Mouse (Mus musculus) liver, embryonic 15.5 days (tissue): ENCODE results near the gene Glyatl3. TPM values are rescaled to one million over a fixed set of nuclear protein-coding genes. Genes with fewer than 3 reads are reported as not detected.

Source experiments
- ATAC-seq: fragments of 200-750 bp; cut with Nextera tagmentation; 2 replicates; pipeline ENCODE4 v1.8.0; 2017; ENCODE audit warnings: moderate number of reproducible peaks, mild to moderate bottlenecking, moderate library complexity; ENCODE audit not compliant: insufficient read depth
- H3K27ac ChIP-seq: fragments of 300-500 bp; sonication (generic); replicated peaks from 2 replicates; pipeline ENCODE4 v1.5.1; 2015; ENCODE audit warnings: mild to moderate bottlenecking, inconsistent platforms
- H3K27me3 ChIP-seq: fragments of 300-500 bp; sonication (generic); 2 replicates; pipeline ENCODE4 v1.6.1; 2015; ENCODE audit warnings: mild to moderate bottlenecking, inconsistent platforms
- H3K36me3 ChIP-seq: fragments of 300-500 bp; sonication (generic); replicated peaks from 2 replicates; pipeline ENCODE4 v1.6.1; 2015; ENCODE audit warnings: moderate library complexity, mild to moderate bottlenecking, inconsistent platforms
- H3K4me1 ChIP-seq: fragments of 300-500 bp; sonication (generic); replicated peaks from 2 replicates; pipeline ENCODE4 v1.6.1; 2015; ENCODE audit warnings: inconsistent platforms
- H3K4me2 ChIP-seq: fragments of 300-500 bp; sonication (generic); 2 replicates; pipeline ENCODE4 v1.6.1; 2015; ENCODE audit warnings: moderate library complexity, mild to moderate bottlenecking, inconsistent platforms
- H3K4me3 ChIP-seq: fragments of 300-500 bp; sonication (generic); replicated peaks from 2 replicates; pipeline ENCODE4 v1.5.1; 2015; ENCODE audit warnings: mild to moderate bottlenecking, inconsistent platforms
- H3K9ac ChIP-seq: fragments of 300-500 bp; sonication (generic); 2 replicates; pipeline ENCODE4 v1.6.1; 2015; ENCODE audit warnings: moderate library complexity, mild to moderate bottlenecking, inconsistent platforms
- H3K9me3 ChIP-seq: fragments of 300-500 bp; sonication (generic); replicated peaks from 2 replicates; pipeline ENCODE4 v1.6.1; 2016; ENCODE audit warnings: inconsistent platforms
- WGBS: fragments of 180-500 bp; shearing (Covaris S2); methylation state at CpG from one replicate; pipeline ENCODE4 v1.1.7; 2015; ENCODE audit warnings: mixed read lengths; ENCODE audit not compliant: insufficient replicate concordance; 5-methylcytosine and 5-hydroxymethylcytosine counted together
- polyA plus RNA-seq: library from polyadenylated mRNA; unstranded; fragments of >200 nt; fragmentation: Nextera tagmentation; extraction: Ambion mirVana; gene quantifications from 2 replicates; pipeline ENCODE4 v1.2.1, GENCODE M21; 2015

The Glyatl3 gene
- polyA plus RNA-seq, 1 experiment from 2014 or later, result not detected

- WGBS, result 63% methylated on average over 4 of the region's 4 CpGs
- Histone ChIP-seq H3K4me3 (no peak overlapping the region), H3K9ac (no peak overlapping the region), H3K4me1 (peaks cover 15% of the 10 kb centered on the region), H3K36me3 (no peaks in the 10 kb centered on the region), H3K4me2 (no peak overlapping the region), H3K27ac (no peak overlapping the region), H3K27me3 (no peaks in the 10 kb centered on the region), H3K9me3 (no peaks in the 10 kb centered on the region)
- no peak for ATAC-seq
Measured at GRCm38 (mm10) chr17:40885155-40885554, 29.0 kb downstream of the Glyatl3 start.

DNA sequence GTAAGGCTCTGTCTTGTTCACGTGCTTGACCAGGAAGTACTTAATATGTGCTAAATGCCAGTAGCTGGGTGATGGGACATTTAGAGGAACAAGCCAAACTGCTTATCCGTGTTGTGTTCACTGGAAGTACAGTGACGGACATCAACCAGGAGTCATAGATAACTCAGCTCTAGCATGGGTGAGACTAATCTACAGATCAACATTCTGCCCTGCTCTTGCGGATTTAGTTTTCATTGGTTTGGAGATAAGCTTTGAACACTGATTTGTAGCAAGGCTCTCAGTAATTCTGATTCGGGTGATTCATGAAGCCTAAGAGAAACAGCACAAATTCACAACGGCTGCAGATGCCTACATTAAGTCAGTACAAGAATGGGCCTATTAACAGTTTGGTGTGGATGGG, 32.0 kb downstream of the Glyatl3 start:
- 37% methylated on average over 6 of the region's 6 CpGs for WGBS
- no peaks in the 10 kb centered on the region for H3K9me3 ChIP-seq

DNA sequence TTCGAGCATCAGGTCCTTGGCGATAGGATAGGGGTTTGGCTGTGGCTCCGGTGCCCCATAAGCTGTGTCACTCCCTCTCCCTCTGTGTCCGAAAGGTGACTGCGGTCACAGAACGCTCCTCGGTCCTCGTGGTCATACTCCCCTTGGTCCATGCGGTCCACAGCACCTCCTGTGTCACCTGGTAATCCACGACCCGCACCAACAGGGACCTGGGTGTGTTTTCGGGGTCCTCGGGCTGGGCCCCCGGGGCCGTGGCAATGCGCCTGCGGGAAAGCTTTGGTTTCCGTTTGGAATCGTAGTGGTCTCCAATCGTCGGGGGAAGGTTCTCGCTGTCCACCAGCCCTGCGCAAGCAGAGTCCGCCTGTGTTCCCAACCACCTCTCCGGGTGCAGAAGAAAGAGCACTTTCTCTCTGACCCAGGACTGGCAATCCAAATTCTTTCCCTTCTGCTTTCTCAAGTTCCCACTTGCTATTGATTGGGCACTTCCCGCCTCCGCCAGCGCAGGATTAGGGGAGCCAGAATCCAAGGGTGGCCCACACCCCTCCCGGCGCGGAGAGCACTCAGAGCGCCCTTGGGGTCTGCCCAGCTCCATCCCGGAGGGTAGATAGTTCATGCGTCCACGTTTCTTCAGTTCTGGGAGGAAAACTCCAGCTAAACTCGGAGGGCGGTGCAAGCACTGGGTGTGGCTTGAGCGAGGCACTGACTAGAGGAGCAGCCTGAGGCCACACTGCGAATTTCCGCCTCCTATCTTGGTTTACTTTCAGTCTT, 34.0 kb downstream of the Glyatl3 start, which contains the start of gene 9130008F23Rik:
TSS of gene 9130008F23Rik (minus strand) at position 636 of the 768 bp plus-strand sequence.
- H3K27me3 ChIP-seq, result no peaks in the 10 kb centered on the region
- WGBS, result under 1% methylated on average over 40 of the region's 40 CpGs
- no peaks in the 10 kb centered on the region for H3K36me3 ChIP-seq
- H3K9me3 ChIP-seq, result no peaks in the 10 kb centered on the region
- peak within 1 kb of the TSS; percentile 86 for H3K4me2 ChIP-seq
- H3K4me3 ChIP-seq, result peak within 1 kb of the TSS; percentile 76
- no peak within 1 kb of the TSS; the same call in 1 of the 2 replicates for H3K27ac ChIP-seq
- H3K4me1 ChIP-seq, result peaks cover 29% of the 10 kb centered on the region
- ATAC-seq, result peak; percentile 87
- peak within 1 kb of the TSS; percentile 63 for H3K9ac ChIP-seq

More for the DNA sequence above, 32.0 kb downstream of the Glyatl3 start:
- Histone ChIP-seq H3K9ac (no peak overlapping the region), H3K27ac (no peak overlapping the region), H3K4me1 (peaks cover 29% of the 10 kb centered on the region), H3K36me3 (no peaks in the 10 kb centered on the region), H3K4me2 (no peak overlapping the region), H3K27me3 (no peaks in the 10 kb centered on the region), H3K4me3 (no peak overlapping the region)
- ATAC-seq, result no peak

- 3% methylated on average over 6 of the region's 6 CpGs for WGBS
- Histone ChIP-seq H3K27ac (no peak overlapping the region), H3K27me3 (no peaks in the 10 kb centered on the region), H3K36me3 (no peaks in the 10 kb centered on the region), H3K4me1 (peaks cover 29% of the 10 kb centered on the region), H3K9me3 (no peaks in the 10 kb centered on the region), H3K9ac (peak overlapping the region; percentile 63), H3K4me3 (peak overlapping the region; percentile 76), H3K4me2 (peak overlapping the region; percentile 86)
- no peak for ATAC-seq
Measured at GRCm38 (mm10) chr17:40879528-40879923, 34.6 kb downstream of the Glyatl3 start.

DNA sequence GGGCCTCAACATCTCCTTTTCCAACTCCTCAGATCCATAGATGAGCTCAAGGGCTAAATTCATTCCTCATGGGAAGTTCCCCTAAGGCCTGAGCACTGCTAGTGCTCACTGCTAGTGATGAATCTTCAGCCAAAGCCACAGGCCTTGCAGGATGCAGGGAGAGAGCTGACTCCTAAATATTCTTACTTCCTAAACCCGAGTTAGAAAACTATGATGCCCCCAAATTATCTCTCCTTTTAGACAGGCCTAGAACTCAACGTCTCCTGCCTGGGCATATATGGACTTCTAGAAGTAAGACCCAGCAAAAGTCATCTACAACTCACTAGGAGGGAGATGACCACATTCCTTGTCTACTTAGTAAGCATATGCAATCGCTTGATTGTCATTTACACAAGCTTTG, 36.4 kb downstream of the Glyatl3 start:
- Histone ChIP-seq H3K36me3 (no peaks in the 10 kb centered on the region), H3K27ac (no peak overlapping the region), H3K9me3 (no peaks in the 10 kb centered on the region), H3K4me1 (peaks cover 29% of the 10 kb centered on the region), H3K27me3 (no peaks in the 10 kb centered on the region), H3K4me2 (peak overlapping the region; percentile 86; the same call in 1 of the 2 replicates), H3K4me3 (no peak overlapping the region), H3K9ac (no peak overlapping the region)
- WGBS, result 28% methylated on average over 3 of the region's 3 CpGs
- no peak for ATAC-seq

GRCm38 (mm10) chr17:40875568-40875967, 38.6 kb downstream of the Glyatl3 start:
- no peak overlapping the region for H3K4me3 ChIP-seq
- no peak for ATAC-seq
- no peaks in the 10 kb centered on the region for H3K36me3 ChIP-seq

DNA sequence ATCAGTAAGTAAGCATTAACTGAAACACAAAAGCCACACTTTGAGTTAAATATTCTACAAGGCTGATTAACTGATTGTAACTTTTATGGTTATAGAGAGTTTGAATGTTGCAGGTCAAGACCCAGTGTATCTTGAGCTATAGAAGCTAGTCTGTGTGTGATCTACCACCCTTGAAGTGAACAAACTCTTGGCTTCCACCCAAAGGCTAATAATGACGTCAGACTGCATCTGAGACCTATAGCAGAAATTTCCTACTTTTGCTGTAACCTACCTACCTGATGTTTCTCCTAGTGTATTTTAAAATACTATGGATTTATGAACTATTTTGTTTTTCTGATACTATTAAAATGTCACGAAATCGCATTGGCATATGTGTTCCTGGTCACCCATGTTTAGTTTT, 39.4 kb downstream of the Glyatl3 start:
- Histone ChIP-seq H3K4me3 (no peak overlapping the region), H3K27me3 (no peaks in the 10 kb centered on the region), H3K4me2 (no peak overlapping the region), H3K36me3 (no peaks in the 10 kb centered on the region), H3K9ac (no peak overlapping the region), H3K27ac (no peak overlapping the region), H3K4me1 (peaks cover 15% of the 10 kb centered on the region; the same call in 1 of the 2 replicates), H3K9me3 (no peaks in the 10 kb centered on the region)
- WGBS, result 67% methylated on average over 3 of the region's 3 CpGs
- ATAC-seq, result no peak

More at GRCm38 (mm10) chr17:40875568-40875967, 38.6 kb downstream of the Glyatl3 start:
- Histone ChIP-seq H3K4me1 (peaks cover 23% of the 10 kb centered on the region), H3K9me3 (no peaks in the 10 kb centered on the region), H3K27ac (no peak overlapping the region), H3K9ac (no peak overlapping the region), H3K4me2 (no peak overlapping the region), H3K27me3 (no peaks in the 10 kb centered on the region)
- WGBS, result 12% methylated on average over 1 of the region's 1 CpGs

- no peak overlapping the region for H3K27ac ChIP-seq
- H3K36me3 ChIP-seq, result no peaks in the 10 kb centered on the region
- H3K9ac ChIP-seq, result no peak overlapping the region
- WGBS, result 12% methylated on average over 2 of the region's 2 CpGs
- H3K4me1 ChIP-seq, result peaks cover 15% of the 10 kb centered on the region
- ATAC-seq, result no peak
- H3K9me3 ChIP-seq, result no peaks in the 10 kb centered on the region
- no peak overlapping the region for H3K4me2 ChIP-seq
- H3K4me3 ChIP-seq, result no peak overlapping the region
- H3K27me3 ChIP-seq, result no peaks in the 10 kb centered on the region
Measured at GRCm38 (mm10) chr17:40873582-40874011, 40.6 kb downstream of the Glyatl3 start.

DNA sequence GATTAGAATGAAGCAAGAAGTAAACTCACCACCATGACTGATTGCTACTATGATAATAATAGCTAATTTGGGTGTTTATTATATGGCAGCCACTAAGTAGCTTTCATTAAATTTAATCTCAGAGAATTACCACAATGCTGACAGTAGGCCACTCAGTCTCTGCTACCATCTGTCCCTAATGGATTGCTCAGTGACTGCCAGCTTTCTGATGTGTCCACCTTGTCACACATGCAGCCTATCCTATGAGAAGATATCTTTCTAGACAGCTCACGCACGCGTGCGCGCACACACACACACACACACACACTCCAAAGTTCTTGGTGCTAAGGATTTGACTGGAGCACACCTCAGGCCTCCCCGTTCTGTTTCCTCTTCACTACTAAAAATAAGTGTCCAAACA, 41.5 kb downstream of the Glyatl3 start:
- H3K4me1 ChIP-seq, result peaks cover 9% of the 10 kb centered on the region
- H3K4me2 ChIP-seq, result no peak overlapping the region
- H3K9me3 ChIP-seq, result no peaks in the 10 kb centered on the region
- no peaks in the 10 kb centered on the region for H3K36me3 ChIP-seq
- WGBS, result 79% methylated on average over 6 of the region's 6 CpGs
- H3K4me3 ChIP-seq, result no peak overlapping the region
- H3K27me3 ChIP-seq, result no peaks in the 10 kb centered on the region
- no peak for ATAC-seq
- no peak overlapping the region for H3K9ac ChIP-seq
- no peak overlapping the region for H3K27ac ChIP-seq

DNA sequence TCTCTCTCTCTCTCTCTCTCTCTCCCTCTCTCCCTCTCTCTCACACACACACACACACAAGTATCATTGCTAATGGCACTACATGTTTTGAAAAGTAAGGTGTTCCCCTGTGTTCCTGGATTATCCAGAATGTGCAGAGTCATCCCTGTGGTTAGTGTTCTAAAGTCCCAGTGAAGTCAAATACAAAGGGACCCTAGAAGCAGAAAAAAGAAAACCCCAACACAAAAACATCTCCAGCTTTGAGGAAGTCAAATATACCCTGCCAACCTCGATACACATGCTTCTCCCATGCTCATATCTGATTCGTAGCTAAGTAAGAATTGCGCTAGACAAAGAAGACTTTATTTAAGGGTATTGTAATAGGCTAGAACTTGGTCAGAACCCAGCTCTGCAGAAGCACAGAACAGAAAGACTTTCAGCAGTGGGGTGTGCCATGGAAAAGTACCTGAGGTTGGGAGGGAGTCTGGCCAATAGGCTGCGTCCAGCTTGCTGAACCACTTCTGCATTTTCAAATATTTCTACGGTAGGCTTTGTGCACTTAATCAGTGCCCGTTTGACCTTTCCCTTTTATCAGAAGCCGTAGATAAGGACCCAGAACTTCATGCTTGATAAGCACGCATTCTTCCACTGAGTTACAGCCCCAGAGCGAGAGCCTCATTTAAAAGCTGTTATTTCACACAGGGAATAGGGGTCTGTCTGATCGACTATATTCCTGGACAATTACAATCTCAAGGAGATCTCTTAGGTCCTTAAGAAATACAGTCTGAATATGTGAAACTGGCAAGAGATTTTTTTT, 45.0 kb downstream of the Glyatl3 start:
- H3K27ac ChIP-seq, result no peak overlapping the region
- ATAC-seq, result no peak
- no peaks in the 10 kb centered on the region for H3K27me3 ChIP-seq
- WGBS, result 13% methylated on average over 10 of the region's 10 CpGs
- no peak overlapping the region for H3K9ac ChIP-seq
- peaks cover 6% of the 10 kb centered on the region for H3K4me1 ChIP-seq
- no peaks in the 10 kb centered on the region for H3K9me3 ChIP-seq
- no peak overlapping the region for H3K4me3 ChIP-seq
- no peak overlapping the region for H3K4me2 ChIP-seq
- H3K36me3 ChIP-seq, result no peaks in the 10 kb centered on the region

DNA sequence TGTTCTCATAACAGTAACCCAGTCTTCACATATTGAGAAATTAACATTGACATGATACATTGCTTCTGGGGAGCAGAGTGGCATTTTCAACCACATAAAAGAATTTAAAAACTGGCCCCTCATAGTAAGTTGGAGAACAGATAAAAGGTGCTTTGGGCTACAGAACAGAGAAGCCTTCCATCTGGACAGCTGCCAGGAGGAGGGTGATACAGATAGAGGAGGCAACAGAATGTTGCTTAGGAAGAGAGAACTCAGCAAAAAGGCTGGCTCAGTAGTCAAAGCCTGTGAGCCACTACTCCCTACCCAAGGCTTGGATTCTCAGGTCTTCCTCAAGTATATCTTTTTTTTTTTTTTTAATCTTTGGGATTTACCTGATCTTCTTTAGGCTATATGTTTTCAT, 59.1 kb downstream of the Glyatl3 start:
- H3K4me2 ChIP-seq, result no peak overlapping the region
- no peak for ATAC-seq
- H3K4me3 ChIP-seq, result no peak overlapping the region
- H3K27me3 ChIP-seq, result no peaks in the 10 kb centered on the region
- no peaks in the 10 kb centered on the region for H3K9me3 ChIP-seq
- H3K36me3 ChIP-seq, result no peaks in the 10 kb centered on the region
- no peak overlapping the region for H3K9ac ChIP-seq
- H3K4me1 ChIP-seq, result no peaks in the 10 kb centered on the region
- H3K27ac ChIP-seq, result no peak overlapping the region
